Mouse (Mus musculus) erythroblast, adult 5-6 weeks (primary cell): ENCODE results near the gene Cdh26. TPM values are rescaled to one million over a fixed set of nuclear protein-coding genes. Genes with fewer than 3 reads are reported as not detected.

ENCODE experiments used
- ATAC-seq: replicated peaks from 2 replicates; pipeline ENCODE4 v1.8.0; 2016; ENCODE audit warnings: moderate number of reproducible peaks, mild to moderate bottlenecking, moderate TSS enrichment, inconsistent platforms; ENCODE audit not compliant: poor library complexity, low FRiP score, severe bottlenecking
- total RNA-seq, 2 experiments: library from RNA; stranded (forward) in 1 of 2; stranded (reverse) in 1 of 2; fragments of 150-400 nt in 1 of 2; fragments of 200-764, 138-1000 nt in 1 of 2; gene quantifications; 2 replicates each; pipeline versions ENCODE4 v1.2.3 to v1.2.4; 2015 to 2017; ENCODE audit warnings: low replicate concordance in 2 of 2

Cdh26 gene
- total RNA-seq (2015; ENCODE audit: low replicate concordance) = not detected in 2 replicates
- not detected in 2 replicates for total RNA-seq (2017; ENCODE audit: low replicate concordance)

GRCm38 (mm10) chr2:178430231-178430630 lies at the start of gene Cdh26:
TSS of gene Cdh26 (plus strand) at chr2:178430531.
- no peak for ATAC-seq

DNA sequence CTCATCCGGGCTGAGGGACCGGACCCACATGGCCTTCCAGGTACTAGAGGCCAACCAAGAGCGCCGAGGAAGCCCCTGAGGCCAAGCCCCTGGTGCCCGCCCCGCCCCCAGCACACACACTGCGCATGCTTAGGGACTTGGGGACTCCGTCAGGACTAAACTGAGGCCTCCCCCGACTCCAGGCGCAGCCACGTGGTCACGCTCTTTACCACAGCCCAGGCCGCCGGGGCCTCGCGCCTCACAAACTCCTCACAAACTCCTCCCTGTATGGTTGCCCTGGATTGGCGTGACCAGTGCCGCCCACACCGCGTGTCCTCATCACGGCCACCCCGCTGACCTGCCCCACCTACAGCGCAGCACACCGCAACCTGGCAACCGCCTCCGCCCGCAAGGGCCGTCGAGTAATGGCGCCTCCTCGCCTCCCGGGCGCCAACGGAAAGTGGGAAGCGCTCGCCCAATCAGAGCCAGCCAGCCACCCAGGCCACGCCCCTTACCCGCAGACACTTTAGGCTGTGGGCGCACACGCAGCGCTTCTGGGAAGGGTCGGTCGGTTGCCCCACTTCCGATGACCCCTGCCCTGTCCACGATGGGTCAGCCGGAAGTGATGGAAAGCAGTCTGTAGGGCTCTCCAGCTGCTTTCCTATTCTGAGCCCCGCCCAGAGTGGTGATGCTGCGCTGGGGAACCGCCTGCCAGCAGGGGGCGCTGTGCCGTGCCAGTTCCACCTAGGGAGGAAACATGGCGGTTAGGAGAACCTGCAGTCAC lies 23.1 kb upstream of the Cdh26 start, which contains the start of gene Sycp2:
TSS of gene Sycp2 (minus strand) at position 633 of the 763 bp plus-strand sequence.
- no peak for ATAC-seq

DNA sequence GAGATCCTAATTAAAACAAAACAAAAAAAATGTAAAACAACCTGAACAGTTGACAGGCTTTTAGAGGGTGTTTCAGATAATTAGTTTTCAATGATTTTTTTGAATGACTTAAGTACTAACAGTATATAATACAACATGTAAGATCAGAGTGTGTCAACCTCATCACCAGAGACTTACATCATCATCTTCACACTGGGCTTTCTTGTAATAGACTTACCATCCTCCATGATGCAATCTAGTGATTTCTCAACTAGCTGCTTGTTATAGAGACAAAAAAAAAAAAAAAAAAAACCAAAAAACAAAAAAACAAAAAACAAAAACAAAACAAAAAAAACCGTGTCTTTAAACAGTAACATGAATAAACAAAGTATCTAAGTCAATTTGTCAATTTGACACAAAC lies 21.3 kb upstream of the Cdh26 start:
- ATAC-seq = no peak

- no peak for ATAC-seq
Measured at GRCm38 (mm10) chr2:178410286-178410685, 20.0 kb upstream of the Cdh26 start.

DNA sequence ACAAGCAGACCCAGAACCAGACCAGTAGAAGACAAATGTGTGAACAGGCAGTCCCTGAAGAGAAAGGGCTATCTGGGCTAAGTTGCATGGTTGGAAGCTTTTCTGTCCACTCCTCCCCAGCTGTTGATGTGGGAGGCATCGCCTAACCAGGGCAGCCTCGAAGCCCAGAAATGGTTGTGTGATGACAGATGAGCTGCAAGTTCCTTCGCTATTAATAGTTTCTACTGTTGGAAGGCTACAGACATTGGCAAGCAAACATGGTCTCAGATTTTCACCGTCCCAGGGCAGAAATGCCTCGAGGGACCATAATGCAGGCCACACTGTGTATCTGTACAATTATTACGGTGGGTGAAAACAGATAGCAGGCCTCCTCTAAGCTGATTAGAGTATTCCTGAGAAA lies 17.7 kb upstream of the Cdh26 start:
- no peak for ATAC-seq

- no peak for ATAC-seq
Measured at GRCm38 (mm10) chr2:178413081-178413480, 17.2 kb upstream of the Cdh26 start.

GRCm38 (mm10) chr2:178413481-178414260 lies 16.7 kb upstream of the Cdh26 start:
- no peak for ATAC-seq

GRCm38 (mm10) chr2:178414261-178415149 lies 15.8 kb upstream of the Cdh26 start, which contains the start of the genes Ppp1r3d and Fam217b:
TSS of gene Ppp1r3d (minus strand) at chr2:178414472.
TSS of gene Fam217b (plus strand) at chr2:178414524.
- no peak for ATAC-seq

DNA sequence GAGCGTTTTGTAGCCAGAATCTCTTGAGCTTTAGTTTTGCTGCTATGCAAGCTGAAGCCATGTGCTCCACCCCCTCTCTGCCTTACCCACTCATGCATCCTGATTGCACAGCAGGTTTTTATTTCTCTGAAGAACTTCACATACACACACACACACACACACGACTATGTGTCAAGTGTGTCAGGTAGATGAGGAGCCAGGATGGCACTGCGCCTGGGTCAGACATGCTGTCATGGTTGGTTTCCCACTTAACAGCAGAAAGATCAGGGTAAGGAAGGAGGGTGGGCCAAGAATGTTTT lies 15.2 kb upstream of the Cdh26 start:
- ATAC-seq = no peak

GRCm38 (mm10) chr2:178416427-178416826 lies 13.9 kb upstream of the Cdh26 start:
- ATAC-seq = no peak

- no peak for ATAC-seq
Measured at GRCm38 (mm10) chr2:178416970-178417369, 13.4 kb upstream of the Cdh26 start.

GRCm38 (mm10) chr2:178420576-178420975 lies 9.8 kb upstream of the Cdh26 start:
- ATAC-seq = no peak

- no peak for ATAC-seq
Measured at GRCm38 (mm10) chr2:178421603-178422002, 8.7 kb upstream of the Cdh26 start.

- no peak for ATAC-seq
Measured at GRCm38 (mm10) chr2:178422186-178422585, 8.1 kb upstream of the Cdh26 start.

- no peak for ATAC-seq
Measured at GRCm38 (mm10) chr2:178423223-178423622, 7.1 kb upstream of the Cdh26 start.

DNA sequence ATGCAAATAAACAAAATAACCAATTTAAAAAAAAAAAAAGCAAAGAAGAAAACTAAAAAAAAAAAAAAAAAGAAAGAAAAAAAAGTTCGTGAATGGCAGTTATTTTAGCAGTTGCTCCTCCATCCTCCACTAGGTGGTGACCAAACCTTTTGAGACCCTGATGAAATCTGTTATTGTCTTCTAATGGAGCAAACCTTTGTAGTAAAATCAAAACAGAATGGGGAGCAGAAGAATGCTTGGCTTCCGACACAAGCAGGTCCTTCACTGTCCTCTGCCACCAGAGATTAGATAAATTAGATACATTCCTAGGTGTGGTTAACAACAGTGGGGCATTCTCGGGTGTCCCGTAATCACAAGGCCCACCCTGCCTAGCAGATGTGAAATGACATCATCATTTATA lies 4.1 kb upstream of the Cdh26 start:
- no peak for ATAC-seq

DNA sequence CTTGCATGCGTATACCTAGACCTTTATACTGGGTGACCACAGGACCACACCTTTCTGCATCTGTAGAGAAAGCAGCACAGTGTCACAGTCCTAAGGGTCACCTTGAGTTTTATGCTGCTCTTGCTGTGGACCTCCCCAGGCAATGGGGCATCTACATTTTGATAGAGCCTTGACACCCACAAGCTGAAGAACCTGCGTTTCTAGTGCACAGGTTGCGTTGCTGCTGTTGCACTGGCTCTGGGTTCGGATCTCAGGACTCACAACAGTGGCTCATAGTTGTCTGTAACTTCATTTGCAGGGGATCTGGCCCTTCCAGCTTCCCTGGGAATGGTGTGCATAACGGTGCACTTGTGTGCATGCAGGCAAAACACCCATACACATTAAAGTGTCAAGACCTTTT lies 3.1 kb upstream of the Cdh26 start:
- ATAC-seq = no peak

DNA sequence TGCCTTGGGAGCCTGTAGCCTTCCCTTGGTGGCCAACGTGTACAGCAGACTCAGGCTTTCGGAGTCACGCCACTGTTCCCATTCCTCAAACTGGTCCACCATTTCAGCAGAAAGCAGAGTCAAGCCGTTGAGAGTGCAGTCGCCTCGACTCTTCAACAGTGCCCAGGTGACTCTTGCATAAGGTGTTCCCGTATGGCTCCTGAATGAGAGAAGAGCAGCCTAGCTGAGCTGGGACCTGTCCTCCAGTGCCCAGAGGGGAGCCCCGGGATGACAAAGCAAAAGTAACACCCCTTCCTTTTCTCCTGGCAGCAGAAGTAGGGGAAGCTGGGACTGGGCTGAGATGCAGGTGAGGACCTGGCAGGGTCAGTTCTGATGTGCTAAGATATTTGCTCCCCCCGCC lies 2.1 kb upstream of the Cdh26 start:
- no peak for ATAC-seq

- ATAC-seq = no peak
Measured at GRCm38 (mm10) chr2:178428676-178429075, 1.7 kb upstream of the Cdh26 start.

- no peak for ATAC-seq
Measured at GRCm38 (mm10) chr2:178429426-178429825, 905 bp upstream of the Cdh26 start.
